Mouse (Mus musculus) MEL (cell line): ENCODE data around the gene Fgl2.

Source experiments
- CHD2 ChIP-seq: IDR thresholded peaks from 2 replicates; pipeline ENCODE4 v1.6.1; 2011; ENCODE audit warnings: low read length, improper control_type of control experiment
- CTCF ChIP-seq, 3 experiments: IDR thresholded peaks in 2 of 3; conservative IDR thresholded peaks in 1 of 3; 2 replicates each; pipeline ENCODE4 v1.5.1; 2011 to 2012; ENCODE audit warnings: low read length in 3 of 3, low read depth in 2 of 3, mild to moderate bottlenecking in 2 of 3, improper control_type of control experiment in 1 of 3, inconsistent platforms in 1 of 3, mixed read lengths in 1 of 3, moderate library complexity in 1 of 3; ENCODE audit not compliant: control insufficient read depth in 1 of 3, insufficient read depth in 1 of 3, poor library complexity in 1 of 3, severe bottlenecking in 1 of 3
- HCFC1 ChIP-seq: IDR thresholded peaks from 2 replicates; pipeline ENCODE4 v1.6.1; 2012; ENCODE audit warnings: low read depth, mild to moderate bottlenecking, inconsistent platforms, low read length, improper control_type of control experiment, moderate library complexity
- TBP ChIP-seq: IDR thresholded peaks from 2 replicates; pipeline ENCODE4 v1.8.0; 2011; ENCODE audit warnings: low read depth, low read length, improper control_type of control experiment

- TF ChIP-seq CTCF (IDR thresholded peaks at IDR 0.05 in 2 of 3, conservative IDR thresholded peaks at IDR 0.05 in 1 of 3; ENCODE audit: control insufficient read depth in 1 of 3, insufficient read depth in 1 of 3, low read depth in 2 of 3, low read length in 3 of 3, poor library complexity in 1 of 3, severe bottlenecking in 1 of 3) (no peak), HCFC1 (no peak), TBP (no peak), CHD2 (no peak)
Observed at GRCm38 (mm10) chr5:21381986-21382385, 9.5 kb downstream of the Fgl2 start.
